Mouse (Mus musculus): ENCODE measurements around the gene Gdap1l1. TPM values are rescaled to one million over a fixed set of nuclear protein-coding genes. Genes with fewer than 3 reads are reported as not detected.
"Not testable (repeated sequence)": the region's sequence is repeated elsewhere in the genome, so short reads cannot be mapped to it uniquely, and the experiment has no call there.

Gene Gdap1l1
- not detected for total RNA-seq (2021)
- long read RNA-seq, experiment 1, result 0 reads
- long read RNA-seq, experiment 2, result 0 reads

DNA sequence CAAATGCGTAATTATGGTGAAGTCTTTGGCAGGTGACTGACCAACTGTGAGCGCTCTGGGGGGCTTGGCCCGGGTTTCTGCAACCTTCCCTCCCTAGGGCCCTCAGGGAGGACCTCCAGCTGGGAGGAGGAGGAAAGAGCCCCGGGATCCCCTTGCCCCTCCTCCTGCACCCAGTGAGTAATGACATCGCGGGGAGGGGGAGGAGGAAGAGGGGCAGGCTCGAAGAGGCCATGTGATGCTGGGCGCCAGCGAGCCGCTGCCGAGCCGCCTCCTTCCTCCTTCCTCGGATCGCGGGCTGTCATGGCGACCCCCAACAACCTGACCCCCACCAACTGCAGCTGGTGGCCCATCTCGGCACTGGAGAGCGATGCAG is at the start of gene Gdap1l1:
Gene Gdap1l1, plus strand, starts transcription at position 231 of the 373 bp plus-strand sequence.
- no peak for DNase-seq
- intact Hi-C loops (cut with DNase I), result no loop called here

DNA sequence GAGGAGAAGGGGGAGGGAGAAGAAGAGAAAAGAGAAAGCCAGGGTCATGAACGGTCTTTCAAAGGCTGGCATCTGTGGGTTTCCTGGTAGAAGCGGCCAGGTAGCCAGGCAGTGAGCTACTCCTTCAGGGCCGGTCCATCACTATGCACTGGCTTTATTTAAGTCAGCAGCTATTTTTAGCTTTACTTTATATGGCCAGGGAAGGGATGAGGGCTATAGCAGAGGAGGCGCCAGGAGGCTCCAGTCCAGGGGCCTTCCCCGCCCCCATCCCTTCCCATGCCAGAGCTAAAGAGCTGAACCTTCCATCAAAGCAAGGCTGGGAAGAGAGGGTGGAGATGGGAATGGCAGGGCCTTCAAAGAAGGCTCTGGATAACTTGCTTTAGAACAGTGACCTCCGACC is 45.8 kb upstream of the Gdap1l1 start:
- peak; percentile 74 to 83 for DNase-seq
- intact Hi-C loops (cut with DNase I), result no loop called here

DNA sequence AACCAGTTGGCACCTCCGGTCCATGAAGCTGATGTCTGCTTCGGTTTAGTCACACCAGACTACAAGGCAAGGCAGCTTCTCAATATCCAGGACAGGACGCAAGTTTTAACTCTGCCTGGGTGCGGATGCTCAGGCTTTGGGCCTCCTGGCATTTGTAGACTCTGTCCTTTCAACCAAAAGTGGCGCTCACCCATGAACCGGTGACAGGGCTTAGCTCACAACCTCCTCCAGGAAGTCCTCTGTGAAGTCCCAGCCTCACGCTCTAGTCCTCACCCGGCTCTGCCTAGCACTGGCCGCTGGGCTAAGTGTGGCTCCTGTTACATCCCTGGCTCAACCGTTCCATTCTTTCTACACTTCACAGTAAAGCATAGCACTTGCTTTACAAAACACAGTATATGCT is 45.0 kb upstream of the Gdap1l1 start:
- intact Hi-C loops (cut with DNase I), result no loop called here
- no peak for DNase-seq

DNA sequence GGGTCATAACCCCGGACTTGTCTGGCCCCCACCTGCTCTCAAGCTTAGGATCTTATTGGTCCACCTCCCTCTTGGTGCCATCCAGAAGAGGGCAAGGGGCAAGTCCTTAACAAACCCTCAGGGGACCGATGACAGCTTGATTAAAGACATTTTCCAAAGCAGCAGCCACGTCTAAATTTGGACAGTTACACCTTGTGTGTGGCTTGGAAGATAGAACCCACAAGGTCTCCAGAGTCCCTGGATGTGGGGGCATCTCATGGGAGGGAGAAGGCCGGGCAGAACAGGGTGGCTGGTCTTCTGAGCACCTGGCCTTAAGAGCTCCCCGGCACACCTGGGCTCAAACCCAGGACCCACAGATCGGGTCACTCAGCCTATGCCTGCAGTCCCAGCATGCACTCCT is 44.3 kb upstream of the Gdap1l1 start:
- peak in 1 of 2 experiments; percentile 26 for DNase-seq

DNA sequence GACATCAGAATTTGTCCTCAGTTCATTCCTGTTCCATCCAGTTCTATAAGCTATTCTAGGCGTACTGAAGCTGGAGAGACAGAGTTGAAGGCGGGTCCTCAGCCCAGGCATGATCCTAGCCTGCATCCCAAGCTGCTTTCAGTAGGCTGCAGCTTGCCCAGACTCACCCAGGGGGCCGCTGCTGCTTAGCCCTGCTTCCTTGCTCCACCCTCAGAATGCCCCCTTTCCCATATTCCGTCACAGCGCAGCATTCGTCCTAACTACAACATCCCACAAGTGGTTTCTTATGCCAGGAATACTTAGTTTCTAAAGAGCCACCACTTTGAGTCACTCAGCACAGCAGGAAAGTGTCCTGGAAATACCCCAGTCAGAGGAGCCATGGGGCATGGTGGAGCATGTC is 43.3 kb upstream of the Gdap1l1 start:
- intact Hi-C loops (cut with DNase I), result loop anchor here (5.0 kb wide), 1 partner anchor 33 kb away; no protein-coding TSS in a partner anchor
- DNase-seq, result peak in 1 of 2 experiments; percentile 21

More for the DNA sequence above, 44.3 kb upstream of the Gdap1l1 start:
- intact Hi-C loops (cut with DNase I), result no loop called here

DNA sequence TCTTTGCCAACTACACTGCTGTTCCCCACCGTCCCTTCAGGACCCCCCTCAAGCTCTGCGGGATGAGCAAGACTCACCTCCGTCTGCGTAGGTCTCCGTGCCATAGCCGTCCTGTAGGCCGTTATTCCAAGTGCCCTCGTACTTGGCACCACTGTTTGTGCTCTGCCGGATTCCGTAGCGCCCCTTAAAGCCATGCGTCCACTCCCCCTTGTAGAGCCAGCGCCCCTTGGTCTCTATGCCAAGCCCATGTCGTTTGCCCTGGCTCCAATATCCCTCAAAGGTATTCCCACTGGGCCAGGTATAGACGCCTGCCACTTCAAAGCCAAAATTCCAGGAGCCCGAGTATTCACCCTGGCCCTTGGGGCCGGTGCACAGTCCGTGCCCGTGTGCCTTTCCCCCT is 41.2 kb upstream of the Gdap1l1 start:
- intact Hi-C loops (cut with DNase I), result loop anchor here (5.0 kb wide), 1 partner anchor 35 kb away; no protein-coding TSS in a partner anchor
- DNase-seq, result no peak

DNA sequence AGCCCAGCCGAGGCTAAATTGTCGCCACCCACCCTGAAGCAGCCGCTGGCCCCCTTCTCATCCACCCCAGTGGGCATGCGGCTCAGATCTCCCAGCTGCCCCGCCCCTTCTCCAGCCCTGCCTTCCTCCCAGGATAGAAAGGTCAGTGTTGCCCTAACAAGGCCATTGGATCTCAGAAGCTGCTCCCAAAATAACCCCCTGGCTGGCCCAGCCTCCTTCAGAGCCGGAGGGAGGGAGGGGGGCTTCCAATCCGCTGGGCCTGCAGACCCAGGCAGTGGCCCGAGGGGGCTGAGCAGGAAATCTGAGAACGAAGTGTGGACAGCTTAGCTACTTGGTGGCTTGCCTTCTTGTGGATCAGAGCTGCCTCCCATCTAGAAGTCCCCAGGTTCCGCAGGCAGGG is 40.4 kb upstream of the Gdap1l1 start, which contains the start of gene Jph2:
Gene Jph2, minus strand, starts transcription at position 89 of the 400 bp plus-strand sequence.
- peak; percentile 76 to 81 for DNase-seq
- intact Hi-C loops (cut with DNase I), result loop anchor here (5.0 kb wide), 1 partner anchor 36 kb away; no protein-coding TSS in a partner anchor

DNA sequence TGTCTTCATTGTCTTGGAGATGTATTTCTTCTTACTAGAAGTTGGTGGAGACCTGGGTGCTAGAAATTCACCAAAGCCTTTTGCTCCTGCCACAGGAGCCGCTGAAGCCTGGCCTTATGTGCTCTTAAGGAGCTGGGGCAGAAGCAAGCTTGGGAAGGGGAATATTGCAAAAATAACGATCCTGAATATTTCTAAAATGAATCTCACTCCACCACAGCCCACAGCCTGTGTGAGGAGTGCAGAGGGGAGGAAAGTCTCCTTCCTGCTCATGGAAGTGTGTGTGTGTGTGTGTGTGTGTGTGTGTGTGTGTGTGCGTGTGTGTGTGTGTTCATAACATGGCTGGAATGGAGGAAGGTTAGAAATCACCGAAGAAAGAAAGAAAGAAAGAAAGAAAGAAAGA is 39.5 kb upstream of the Gdap1l1 start:
- intact Hi-C loops (cut with DNase I), result loop anchor here (5.0 kb wide), 1 partner anchor 36 kb away; no protein-coding TSS in a partner anchor
- DNase-seq, result no peak

DNA sequence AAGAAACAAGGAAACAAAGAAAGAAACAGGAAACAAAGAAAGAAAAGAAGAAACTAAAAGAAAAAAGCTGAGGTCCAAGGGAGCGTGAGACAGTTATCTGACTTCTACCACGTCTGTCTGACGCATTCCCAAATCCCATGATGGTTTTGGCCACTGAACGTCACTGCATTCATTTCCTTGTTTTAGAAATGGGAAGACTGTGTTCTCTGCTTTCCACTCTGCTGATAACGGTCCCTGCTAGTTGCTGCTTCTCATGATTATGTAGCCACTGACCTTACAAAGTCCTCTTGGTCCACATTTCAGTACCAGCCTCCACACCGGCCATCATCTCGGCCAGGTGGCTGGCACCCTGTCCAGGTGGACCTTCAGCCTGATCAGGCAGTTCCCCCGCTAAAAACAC is 39.1 kb upstream of the Gdap1l1 start:
- peak in 1 of 2 experiments; percentile 44 for DNase-seq
- intact Hi-C loops (cut with DNase I), result loop anchor here (5.0 kb wide), 1 partner anchor 37 kb away; no protein-coding TSS in a partner anchor

GRCm38 (mm10) chr2:163401221-163401620 is 37.1 kb upstream of the Gdap1l1 start:
- intact Hi-C loops (cut with DNase I), result loop anchor here (1.0 to 5.0 kb wide), 5 partner anchors 61 to 479 kb away; no protein-coding TSS in a partner anchor
- DNase-seq, result peak; percentile 77 to 87

- no peak for DNase-seq
- intact Hi-C loops (cut with DNase I), result loop anchor here (5.0 kb wide), 3 partner anchors 117 to 482 kb away; no protein-coding TSS in a partner anchor
These were observed 34.0 kb upstream of the Gdap1l1 start for GRCm38 (mm10) chr2:163404037-163404815.

GRCm38 (mm10) chr2:163410211-163410610 is 28.1 kb upstream of the Gdap1l1 start:
- no peak for DNase-seq
- intact Hi-C loops (cut with DNase I), result no loop called here

- intact Hi-C loops (cut with DNase I); DNase-seq: not testable (repeated sequence)
These were observed 26.9 kb upstream of the Gdap1l1 start for GRCm38 (mm10) chr2:163411344-163411743.

DNA sequence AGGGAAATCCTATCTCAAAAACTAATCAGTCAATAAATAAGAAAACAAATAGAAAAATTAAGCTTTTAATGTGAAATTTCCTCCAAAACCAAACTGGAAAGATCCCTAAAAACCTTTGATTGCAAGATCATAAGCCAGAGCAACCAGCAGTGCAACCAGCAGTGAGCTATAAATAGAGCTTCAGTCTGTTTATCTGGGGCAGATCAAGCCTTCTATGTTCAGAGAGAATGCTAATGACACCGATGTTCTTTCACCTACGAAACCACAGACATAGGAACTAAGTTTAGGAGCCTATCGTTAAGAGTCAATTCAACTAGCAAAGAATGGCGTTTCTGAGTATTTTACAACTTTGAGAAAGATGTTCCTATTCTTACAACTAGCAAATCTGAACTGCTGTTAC is 26.4 kb upstream of the Gdap1l1 start:
- intact Hi-C loops (cut with DNase I), result no loop called here
- no peak for DNase-seq

DNA sequence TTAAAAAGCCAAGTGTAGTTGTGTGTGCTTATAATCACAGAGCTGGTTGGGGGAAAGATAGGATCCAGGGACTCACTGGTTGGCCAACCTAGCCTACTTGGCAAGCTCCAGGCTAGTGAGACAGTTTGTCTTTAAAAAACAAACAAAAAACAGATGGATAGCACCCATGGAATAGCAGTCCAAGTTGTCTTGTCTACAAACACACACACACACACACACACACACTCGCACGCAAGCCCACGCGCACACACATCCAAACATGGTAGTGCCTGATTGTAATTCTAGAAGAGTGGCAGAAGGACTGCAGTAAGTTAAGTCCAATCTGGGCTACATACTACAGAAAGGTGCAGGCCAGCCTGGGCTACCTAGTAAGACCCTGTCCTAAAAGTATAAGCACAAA is 25.9 kb upstream of the Gdap1l1 start:
- no peak for DNase-seq

GRCm38 (mm10) chr2:163412846-163413590 is 25.3 kb upstream of the Gdap1l1 start:
- intact Hi-C loops (cut with DNase I), result no loop called here
- no peak for DNase-seq

More for the DNA sequence above, 25.9 kb upstream of the Gdap1l1 start:
- intact Hi-C loops (cut with DNase I), result no loop called here

- DNase-seq, result no peak
- intact Hi-C loops (cut with DNase I), result loop anchor here (5.0 kb wide), 1 partner anchor 485 kb away; the partner anchor contains the start of gene Srsf6
These were observed 21.2 kb upstream of the Gdap1l1 start for GRCm38 (mm10) chr2:163417026-163417425.

DNA sequence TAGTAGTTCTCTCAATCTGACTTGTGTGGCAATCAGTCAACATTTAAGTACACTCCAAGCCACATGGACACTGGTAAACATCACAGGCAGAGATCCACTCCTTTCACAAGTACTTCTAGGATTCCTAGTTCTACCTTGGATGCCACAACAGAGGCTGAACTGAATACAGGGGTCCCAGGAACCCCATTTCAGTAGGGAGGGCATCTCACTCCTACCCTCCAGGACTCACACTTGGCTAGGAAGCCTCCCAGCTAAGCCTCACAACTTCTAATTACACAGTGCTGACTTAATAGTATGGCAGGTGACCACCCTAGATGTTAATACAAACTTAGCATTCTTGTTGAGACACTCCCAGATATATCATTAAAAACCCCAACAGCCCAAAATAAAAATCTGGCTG is 20.4 kb upstream of the Gdap1l1 start:
- no peak for DNase-seq
- intact Hi-C loops (cut with DNase I), result loop anchor here (5.0 kb wide), 1 partner anchor 486 kb away; the partner anchor contains the start of gene Srsf6

DNA sequence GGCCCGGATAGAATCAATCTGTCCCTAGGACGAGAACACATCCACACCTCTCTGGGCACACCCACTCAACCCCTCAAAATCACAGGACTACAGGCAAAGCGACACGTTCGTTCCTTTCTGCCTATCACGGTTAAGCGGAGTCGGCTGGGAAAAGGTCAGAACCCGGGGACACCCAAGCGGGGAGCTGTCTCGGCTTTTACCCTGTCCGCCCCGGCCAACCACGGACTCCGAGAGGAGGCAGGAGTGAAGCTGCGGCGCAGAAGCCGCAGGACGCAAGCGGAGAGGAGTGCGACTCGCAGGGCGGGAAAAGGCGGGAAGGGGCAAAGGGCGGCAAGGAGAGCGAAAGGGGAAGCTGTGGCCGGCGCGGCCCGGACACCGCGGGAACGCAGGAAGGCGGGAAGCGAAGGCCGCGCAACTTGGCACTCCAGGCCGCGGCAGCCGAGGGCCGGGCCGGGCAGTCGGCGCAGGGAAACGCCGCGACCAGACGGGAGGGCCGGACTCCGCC is 19.4 kb upstream of the Gdap1l1 start:
- no peak for DNase-seq

GRCm38 (mm10) chr2:163419346-163420045 is 18.8 kb upstream of the Gdap1l1 start:
- intact Hi-C loops (cut with DNase I), result loop anchor here (2.0 to 5.0 kb wide), 2 partner anchors 53 to 487 kb away; partner anchors contain the start of genes Fitm2 and Srsf6
- DNase-seq, result peak; percentile 99

More for the DNA sequence above, 19.4 kb upstream of the Gdap1l1 start:
- intact Hi-C loops (cut with DNase I), result loop anchor here (5.0 kb wide), 1 partner anchor 487 kb away; the partner anchor contains the start of gene Srsf6
